Mouse (Mus musculus) thymus, adult 2 months (tissue): ENCODE data around the gene Vars. TPM values are rescaled to one million over a fixed set of nuclear protein-coding genes. Genes with fewer than 3 reads are reported as not detected.

ENCODE experiments used
- DNase-seq: peaks from one replicate; pipeline ENCODE4 v3.0.0; 2021
- H3K27ac ChIP-seq: fragments of 200-500 bp; 2 replicates; pipeline ENCODE4 v1.5.1; 2012; ENCODE audit warnings: low read length, control low read depth; ENCODE audit not compliant: control insufficient read depth, insufficient read depth
- H3K27me3 ChIP-seq: fragments of 200-500 bp; 2 replicates; pipeline ENCODE4 v1.6.1; 2012; ENCODE audit warnings: mild to moderate bottlenecking, low read length, moderate library complexity, mixed read lengths; ENCODE audit not compliant: control insufficient read depth, insufficient read depth
- H3K36me3 ChIP-seq: fragments of 200-500 bp; 2 replicates; pipeline ENCODE4 v1.6.1; 2012; ENCODE audit warnings: mild to moderate bottlenecking, low read length, moderate library complexity; ENCODE audit not compliant: control insufficient read depth, insufficient read depth
- H3K4me1 ChIP-seq: fragments of 200-500 bp; replicated peaks from 2 replicates; pipeline ENCODE4 v1.6.1; 2012; ENCODE audit warnings: low read length; ENCODE audit not compliant: control insufficient read depth, insufficient read depth
- H3K4me3 ChIP-seq: fragments of 200-500 bp; 2 replicates; pipeline ENCODE4 v1.5.1; 2012; ENCODE audit warnings: mild to moderate bottlenecking, low read length, control low read depth, moderate library complexity; ENCODE audit not compliant: control insufficient read depth, insufficient read depth
- CTCF ChIP-seq: fragments of 200-500 bp; IDR thresholded peaks from 2 replicates; pipeline ENCODE4 v1.5.1; 2012; ENCODE audit warnings: mild to moderate bottlenecking, control low read depth, low read length, moderate library complexity, borderline replicate concordance; ENCODE audit not compliant: control insufficient read depth, poor library complexity, insufficient read depth; ENCODE audit errors: extremely low read depth
- POLR2A ChIP-seq: fragments of 200-500 bp; IDR thresholded peaks from 2 replicates; pipeline ENCODE4 v1.6.1; 2012; ENCODE audit warnings: mild to moderate bottlenecking, low read length, control low read depth, moderate library complexity; ENCODE audit not compliant: control insufficient read depth, poor library complexity, insufficient read depth; ENCODE audit errors: extremely low read depth
- WGBS: fragments of 180-500 bp; shearing (Covaris S2); methylation state at CpG from one replicate; pipeline ENCODE4 v1.1.7; 2018; 5-methylcytosine and 5-hydroxymethylcytosine counted together
- polyA plus RNA-seq: library from polyadenylated mRNA; depleted of rRNA; stranded (reverse); fragments of >200 nt; gene quantifications from 2 replicates; pipeline ENCODE4 v1.2.3, GENCODE M21; 2012

Vars gene
- polyA plus RNA-seq, 1 experiment = 404 TPM

DNA sequence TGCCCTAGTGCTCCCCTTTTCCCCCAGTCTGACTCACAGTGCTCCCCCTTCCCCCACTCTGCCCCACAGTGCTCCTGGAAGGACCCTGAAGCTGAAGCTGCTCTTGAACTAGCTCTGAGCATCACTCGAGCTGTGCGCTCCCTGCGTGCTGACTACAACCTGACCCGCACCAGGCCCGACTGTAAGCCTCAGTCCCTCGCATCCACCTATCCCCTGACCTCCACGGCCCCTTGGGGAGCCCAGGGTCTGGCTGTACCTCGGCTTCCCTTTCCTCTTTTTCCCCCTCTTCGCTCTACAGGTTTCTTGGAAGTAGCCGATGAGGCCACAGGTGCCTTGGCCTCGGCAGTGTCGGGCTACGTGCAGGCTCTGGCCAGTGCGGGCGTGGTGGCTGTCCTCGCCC is 14.5 kb downstream of the Vars start:
- WGBS = 97% methylated on average over 16 of the region's 16 CpGs
- Histone ChIP-seq H3K27ac (no peak overlapping the region), H3K4me1 (peaks cover 14% of the 10 kb centered on the region), H3K36me3 (peaks cover 28% of the 10 kb centered on the region), H3K4me3 (no peak overlapping the region), H3K27me3 (no peaks in the 10 kb centered on the region)
- no peak for DNase-seq
- no peak for TF ChIP-seq POLR2A

DNA sequence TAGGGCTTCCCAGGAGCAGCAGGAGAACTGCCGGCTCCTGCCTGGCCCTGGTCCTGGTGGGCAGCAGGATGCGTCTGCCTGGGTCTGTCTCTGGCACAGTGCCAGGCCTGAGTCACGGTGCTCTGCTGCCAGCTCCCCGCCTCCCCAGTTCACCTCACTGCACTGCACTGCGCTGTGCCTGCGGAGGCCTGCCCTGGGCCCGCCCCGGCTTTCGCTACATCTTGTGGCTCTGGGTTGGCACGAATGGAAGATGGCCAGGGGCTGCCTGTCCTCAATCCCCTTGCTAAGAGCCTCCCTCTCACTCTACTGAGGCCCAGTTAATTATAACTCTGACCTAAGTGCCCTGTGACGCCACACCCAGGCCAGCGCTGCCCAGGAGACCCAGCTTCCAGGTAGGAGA is 15.6 kb downstream of the Vars start, which contains the start of gene Vwa7:
Gene Vwa7, plus strand, starts transcription at position 204 of the 400 bp plus-strand sequence.
- H3K4me3 ChIP-seq = no peak within 1 kb of the TSS
- H3K4me1 ChIP-seq = peaks cover 16% of the 10 kb centered on the region
- 69% methylated on average over 12 of the region's 12 CpGs for WGBS
- H3K27me3 ChIP-seq = no peaks in the 10 kb centered on the region
- peaks cover 19% of the 10 kb centered on the region for H3K36me3 ChIP-seq
- TF ChIP-seq POLR2A (no peak), CTCF (no peak)
- no peak within 1 kb of the TSS for H3K27ac ChIP-seq
- no peak for DNase-seq

DNA sequence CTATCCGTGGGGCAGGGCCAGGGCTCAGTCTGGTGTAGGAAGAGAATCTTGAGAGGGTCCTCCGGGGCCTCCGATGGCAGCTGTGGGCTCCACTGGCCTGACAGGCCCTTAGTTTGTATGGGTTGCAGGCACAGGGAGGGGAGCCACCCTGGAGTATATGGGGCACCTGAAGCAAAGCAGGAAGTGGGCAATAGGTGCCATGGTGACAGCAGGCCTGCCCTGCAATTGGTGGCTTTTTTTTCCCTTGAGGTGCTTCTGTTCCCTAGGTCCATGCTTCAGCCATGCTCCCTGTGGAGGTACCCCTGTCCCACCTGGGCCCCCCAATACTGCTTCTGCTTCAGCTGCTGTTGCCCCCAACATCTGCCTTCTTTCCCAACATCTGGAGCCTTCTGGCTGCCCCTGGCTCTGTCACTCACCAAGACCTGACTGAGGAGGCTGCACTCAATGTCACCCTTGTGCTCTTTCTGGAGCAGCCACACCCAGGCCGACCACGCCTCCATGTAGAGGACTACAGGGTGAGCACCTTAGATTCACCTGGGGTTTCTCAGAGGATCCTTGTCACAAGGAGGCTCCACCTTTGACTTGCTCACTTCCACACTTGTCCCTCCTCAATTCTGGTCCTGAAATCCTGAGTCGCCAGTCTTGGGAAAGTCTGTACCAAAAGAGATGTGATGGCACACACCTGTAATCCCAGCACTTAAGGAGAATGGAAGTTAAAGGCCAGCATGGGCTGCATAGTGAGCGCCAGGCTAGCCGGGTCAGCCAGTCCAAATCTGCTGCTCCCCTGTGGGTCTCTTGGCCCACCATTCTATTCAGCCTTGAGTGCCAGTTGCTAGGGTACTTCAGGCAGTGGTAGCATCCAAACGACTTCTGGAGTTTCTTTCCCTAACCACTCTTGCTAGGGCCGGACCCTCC is 16.3 kb downstream of the Vars start:
- no peak for TF ChIP-seq CTCF
- TF ChIP-seq POLR2A = no peak
- no peaks in the 10 kb centered on the region for H3K27me3 ChIP-seq
- DNase-seq = no peak
- H3K4me3 ChIP-seq = no peak overlapping the region
- H3K4me1 ChIP-seq = peaks cover 17% of the 10 kb centered on the region
- H3K36me3 ChIP-seq = peaks cover 14% of the 10 kb centered on the region
- WGBS = 79% methylated on average over 10 of the region's 10 CpGs
- no peak overlapping the region for H3K27ac ChIP-seq

DNA sequence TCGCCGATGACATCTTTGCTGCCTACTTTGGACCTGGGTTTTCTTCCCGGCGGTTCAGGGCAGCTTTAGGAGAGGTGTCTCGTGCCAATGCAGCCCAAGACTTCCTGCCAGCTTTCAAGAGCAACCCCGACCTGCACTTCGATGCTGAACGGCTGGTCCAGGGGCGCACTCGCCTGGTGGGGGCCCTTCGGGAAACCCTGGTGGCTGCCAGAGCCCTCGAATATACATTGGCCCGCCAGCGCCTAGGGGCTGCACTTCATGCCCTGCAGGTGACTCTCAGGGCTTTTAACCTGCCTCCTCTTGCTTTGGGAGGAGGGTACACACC is 16.9 kb downstream of the Vars start:
- Histone ChIP-seq H3K27ac (no peak overlapping the region), H3K27me3 (no peaks in the 10 kb centered on the region), H3K4me3 (no peak overlapping the region), H3K4me1 (peaks cover 17% of the 10 kb centered on the region), H3K36me3 (peaks cover 14% of the 10 kb centered on the region)
- WGBS = 77% methylated on average over 14 of the region's 14 CpGs
- no peak for TF ChIP-seq CTCF
- TF ChIP-seq POLR2A = no peak
- no peak for DNase-seq

DNA sequence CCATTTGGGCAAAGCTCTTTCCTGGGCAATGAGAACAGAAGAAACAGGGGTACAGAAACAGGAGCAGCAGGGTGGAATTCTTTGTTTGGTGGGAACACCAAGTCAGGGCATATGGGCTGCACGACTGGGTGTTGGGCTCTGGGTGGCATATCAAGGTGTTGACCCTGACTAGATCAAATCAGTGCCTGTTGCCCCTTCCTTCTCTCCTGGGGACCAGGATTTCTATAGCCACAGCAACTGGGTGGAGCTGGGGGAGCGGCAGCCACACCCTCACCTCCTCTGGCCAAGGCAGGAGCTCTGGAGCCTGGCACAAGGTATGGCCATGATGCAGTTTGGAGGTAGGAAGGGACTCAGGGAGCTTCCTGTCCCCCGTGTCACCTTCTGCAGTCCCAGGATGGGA is 17.4 kb downstream of the Vars start:
- TF ChIP-seq POLR2A (no peak), CTCF (no peak)
- no peak for DNase-seq
- Histone ChIP-seq H3K4me1 (peaks cover 17% of the 10 kb centered on the region), H3K27me3 (no peaks in the 10 kb centered on the region), H3K4me3 (no peak overlapping the region), H3K27ac (no peak overlapping the region), H3K36me3 (peaks cover 12% of the 10 kb centered on the region)
- WGBS = 93% methylated on average over 3 of the region's 3 CpGs

DNA sequence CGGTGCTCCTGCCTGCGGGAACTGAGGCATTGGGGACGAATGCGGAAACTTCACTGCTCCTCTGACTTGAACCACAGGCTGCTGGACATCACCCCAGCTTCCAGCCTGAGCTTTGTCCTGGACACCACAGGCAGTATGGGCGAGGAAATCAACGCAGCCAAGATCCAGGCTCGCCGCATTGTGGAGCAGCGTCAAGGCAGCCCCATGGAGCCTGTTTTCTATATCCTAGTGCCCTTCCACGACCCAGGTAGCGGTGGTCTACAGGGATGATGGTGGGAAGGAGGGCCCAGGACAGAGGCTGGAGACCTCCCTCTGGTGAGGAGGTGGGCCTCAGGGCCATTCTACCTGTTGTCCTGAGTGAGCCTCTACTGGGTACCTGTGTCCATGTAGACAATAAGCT is 19.1 kb downstream of the Vars start:
- Histone ChIP-seq H3K36me3 (no peaks in the 10 kb centered on the region; the same call in 1 of the 2 replicates), H3K4me1 (peaks cover 17% of the 10 kb centered on the region), H3K4me3 (no peak overlapping the region), H3K27me3 (no peaks in the 10 kb centered on the region), H3K27ac (no peak overlapping the region)
- TF ChIP-seq CTCF (no peak), POLR2A (no peak)
- 95% methylated on average over 11 of the region's 11 CpGs for WGBS
- no peak for DNase-seq
